1 mouse cellular context compared by ENCODE assay signal in genomic region chr11:79967752-79968151, GRCm38 (mm10).
A peak's percentile ranks its signal among the peaks of the same experiment; 100 is the strongest.
TF ChIP-seq lines count a peak whose summit lies in the region.

No protein-coding gene starts in this region.

TF ChIP-seq in CH12.LX, 34 proteins besides CTCF, POLR2A, EP300 and RAD21 (continued from another document):
- peak; percentile 63; the same call in 1 of the 2 replicates for TF ChIP-seq BHLHE40 (IDR thresholded peaks at IDR 0.05; ENCODE audit: low read depth, low read length)
- TF ChIP-seq POLR2AphosphoS2 (IDR thresholded peaks at IDR 0.05; ENCODE audit: low read depth, low read length): no peak
- peak; percentile 43; the same call in 1 of the 2 replicates for TF ChIP-seq IRF4 (IDR thresholded peaks at IDR 0.05; ENCODE audit: low read depth, low read length)
- TF ChIP-seq CHD1 (IDR thresholded peaks at IDR 0.05; ENCODE audit: low read depth, low read length): no peak
- peak; percentile 63; the same call in 1 of the 2 replicates for TF ChIP-seq TCF12 (IDR thresholded peaks at IDR 0.05; ENCODE audit: low read depth, low read length)
- peak; percentile 88 for TF ChIP-seq SIN3A (IDR thresholded peaks at IDR 0.05; ENCODE audit: low read length)
- peak; percentile 25 for TF ChIP-seq USF2 (conservative IDR thresholded peaks at IDR 0.05; ENCODE audit: low read depth, low read length)
- peak; percentile 56 for TF ChIP-seq NELFE (IDR thresholded peaks at IDR 0.05; ENCODE audit: low read depth, low read length)
- peak; percentile 28; the same call in 1 of the 2 replicates for TF ChIP-seq HCFC1 (IDR thresholded peaks at IDR 0.05; ENCODE audit: low read depth, low read length)
- peak; percentile 36 for TF ChIP-seq USF1 (IDR thresholded peaks at IDR 0.05; ENCODE audit: low read depth, low read length)
- TF ChIP-seq ELF1 (IDR thresholded peaks at IDR 0.05; ENCODE audit: low read depth, low read length): peak; percentile 57; the same call in 1 of the 2 replicates
- TF ChIP-seq JUN (IDR thresholded peaks at IDR 0.05; ENCODE audit: insufficient read depth, low read depth, low read length): no peak; the same call in 1 of the 2 replicates
- TF ChIP-seq MXI1 (IDR thresholded peaks at IDR 0.05; ENCODE audit: low read depth, low read length): peak; percentile 71; the same call in 1 of the 2 replicates
- TF ChIP-seq ZKSCAN1 (IDR thresholded peaks at IDR 0.05; ENCODE audit: borderline replicate concordance, low read depth, low read length): no peak
- TF ChIP-seq ZC3H11A (IDR thresholded peaks at IDR 0.05; ENCODE audit: low read depth, low read length): no peak
- TF ChIP-seq UBTF (IDR thresholded peaks at IDR 0.05; ENCODE audit: low read depth, low read length): 0 out of 2 replicates have a peak, but pooled peaks have one; percentile 46
- peak; percentile 50; the same call in 1 of the 2 replicates for TF ChIP-seq TBP (conservative IDR thresholded peaks at IDR 0.05; ENCODE audit: low read depth, low read length)
- TF ChIP-seq RCOR1 (conservative IDR thresholded peaks at IDR 0.05; ENCODE audit: low read depth, low read length): no peak
- peak; percentile 22; the same call in 1 of the 2 replicates for TF ChIP-seq JUND (conservative IDR thresholded peaks at IDR 0.05; ENCODE audit: low read depth, low read length)
- TF ChIP-seq ETS1 (conservative IDR thresholded peaks at IDR 0.05; ENCODE audit: low read depth, low read length): peak; percentile 90
- TF ChIP-seq E2F4 (IDR thresholded peaks at IDR 0.05; ENCODE audit: insufficient replicate concordance, low read depth, low read length): no peak
- TF ChIP-seq MAX (IDR thresholded peaks at IDR 0.05; ENCODE audit: low read length): 0 out of 2 replicates have a peak, but pooled peaks have one; percentile 21
- no peak for TF ChIP-seq ZNF384 (IDR thresholded peaks at IDR 0.05; ENCODE audit: low read depth, low read length)
- no peak for TF ChIP-seq KAT2A (IDR thresholded peaks at IDR 0.05; ENCODE audit: insufficient replicate concordance, low read length)
- peak; percentile 42; the same call in 1 of the 2 replicates for TF ChIP-seq MEF2A (IDR thresholded peaks at IDR 0.05; ENCODE audit: borderline replicate concordance, low read depth, low read length)
TF ChIP-seq in CH12.LX: peak in this region for 17.
